Mouse (Mus musculus) heart, postnatal 0 days (tissue): ENCODE results near the gene Tmc3. TPM values are rescaled to one million over a fixed set of nuclear protein-coding genes. Genes with fewer than 3 reads are reported as not detected.

Experiments
- ATAC-seq: fragments of 200-750 bp; cut with Nextera tagmentation; 2 replicates; pipeline ENCODE4 v1.8.0; 2017; ENCODE audit warnings: low read depth, moderate number of reproducible peaks, moderate library complexity; ENCODE audit not compliant: insufficient read depth
- DNase-seq: peaks from one replicate; pipeline ENCODE4 v3.0.0-alpha.2; 2016; ENCODE audit warnings: low spot score
- H3K27ac ChIP-seq: fragments of 300-500 bp; sonication (generic); 2 replicates; pipeline ENCODE4 v1.5.1; 2014; ENCODE audit warnings: low read depth, mild to moderate bottlenecking
- H3K27me3 ChIP-seq: fragments of 300-500 bp; sonication (generic); 2 replicates; pipeline ENCODE4 v1.6.1; 2014; ENCODE audit warnings: low read length, mixed read lengths; ENCODE audit not compliant: control insufficient read depth, insufficient read depth
- H3K36me3 ChIP-seq: fragments of 300-500 bp; sonication (generic); replicated peaks from 2 replicates; pipeline ENCODE4 v1.6.1; 2014; ENCODE audit warnings: low read length, mixed read lengths; ENCODE audit not compliant: control insufficient read depth, insufficient read depth
- H3K4me1 ChIP-seq: fragments of 300-500 bp; sonication (generic); 2 replicates; pipeline ENCODE4 v1.6.1; 2014; ENCODE audit warnings: antibody characterized with exemption; ENCODE audit not compliant: control insufficient read depth, insufficient read depth
- H3K4me2 ChIP-seq: fragments of 300-500 bp; sonication (generic); 2 replicates; pipeline ENCODE4 v1.6.1; 2014; ENCODE audit warnings: low read depth, mild to moderate bottlenecking, low read length, moderate library complexity
- H3K4me3 ChIP-seq: fragments of 300-500 bp; sonication (generic); 2 replicates; pipeline ENCODE4 v1.5.1; 2014; ENCODE audit warnings: low read depth, low read length
- H3K9ac ChIP-seq: fragments of 300-500 bp; sonication (generic); replicated peaks from 2 replicates; pipeline ENCODE4 v1.6.1; 2014; ENCODE audit warnings: low read depth, low read length, mixed read lengths
- H3K9me3 ChIP-seq: fragments of 300-500 bp; sonication (generic); replicated peaks from 2 replicates; pipeline ENCODE4 v1.6.1; 2016; ENCODE audit warnings: low read length; ENCODE audit not compliant: control insufficient read depth
- CTCF ChIP-seq: IDR thresholded peaks from 2 replicates; pipeline ENCODE4 v1.5.1; 2016; ENCODE audit warnings: antibody characterized with exemption, control low read depth, low read depth
- EP300 ChIP-seq: IDR thresholded peaks from 2 replicates; pipeline ENCODE4 v1.6.1; 2016; ENCODE audit warnings: antibody characterized with exemption, low read depth
- WGBS: fragments of 180-500 bp; shearing (Covaris S2); extraction: QIAGEN DNeasy Blood & Tissue Kit; methylation state at CpG from one replicate; pipeline ENCODE4 v1.1.7; 2014; 5-methylcytosine and 5-hydroxymethylcytosine counted together
- polyA plus RNA-seq: library from polyadenylated mRNA; unstranded; fragments of >200 nt; fragmentation: Nextera tagmentation; extraction: Ambion mirVana; gene quantifications from 2 replicates; pipeline ENCODE4 v1.2.1, GENCODE M21; 2015
- total RNA-seq: library from RNA; depleted of rRNA; stranded (reverse); fragments of >200 nt; gene quantifications from 2 replicates; pipeline ENCODE4 v1.2.3, GENCODE M21; 2014; ENCODE audit warnings: low replicate concordance

The Tmc3 gene
- total and polyA plus RNA-seq, 2 experiments from 2014 or later, result 0.23 to 0.38 TPM

GRCm38 (mm10) chr7:83627369-83627768 lies 42.6 kb downstream of the Tmc3 start:
- H3K27ac ChIP-seq, result no peak overlapping the region
- no peak for ATAC-seq
- no peaks in the 10 kb centered on the region for H3K9me3 ChIP-seq
- WGBS, result 85% methylated on average over 4 of the region's 4 CpGs
- H3K9ac ChIP-seq, result no peak overlapping the region
- no peak overlapping the region for H3K4me2 ChIP-seq
- H3K36me3 ChIP-seq, result no peaks in the 10 kb centered on the region
- DNase-seq, result no peak
- no peak overlapping the region for H3K4me3 ChIP-seq
- H3K27me3 ChIP-seq, result no peaks in the 10 kb centered on the region
- TF ChIP-seq EP300 (no peak), CTCF (no peak)
- H3K4me1 ChIP-seq, result peaks cover 8% of the 10 kb centered on the region; the same call in 1 of the 2 replicates

GRCm38 (mm10) chr7:83631073-83631827 lies 46.5 kb downstream of the Tmc3 start:
- no peaks in the 10 kb centered on the region for H3K27me3 ChIP-seq
- peak overlapping the region; percentile 68 for H3K9ac ChIP-seq
- peak overlapping the region; percentile 83 for H3K4me2 ChIP-seq
- H3K27ac ChIP-seq, result peak overlapping the region; percentile 59
- 6% methylated on average over 11 of the region's 11 CpGs for WGBS
- peaks cover 10% of the 10 kb centered on the region for H3K36me3 ChIP-seq
- DNase-seq (no peak), ATAC-seq (no peak)
- TF ChIP-seq EP300 (no peak), CTCF (0 out of 2 replicates have a peak, but pooled peaks have one; percentile 3)
- peak overlapping the region; percentile 73 for H3K4me3 ChIP-seq
- peaks cover 21% of the 10 kb centered on the region for H3K4me1 ChIP-seq
- no peaks in the 10 kb centered on the region for H3K9me3 ChIP-seq

DNA sequence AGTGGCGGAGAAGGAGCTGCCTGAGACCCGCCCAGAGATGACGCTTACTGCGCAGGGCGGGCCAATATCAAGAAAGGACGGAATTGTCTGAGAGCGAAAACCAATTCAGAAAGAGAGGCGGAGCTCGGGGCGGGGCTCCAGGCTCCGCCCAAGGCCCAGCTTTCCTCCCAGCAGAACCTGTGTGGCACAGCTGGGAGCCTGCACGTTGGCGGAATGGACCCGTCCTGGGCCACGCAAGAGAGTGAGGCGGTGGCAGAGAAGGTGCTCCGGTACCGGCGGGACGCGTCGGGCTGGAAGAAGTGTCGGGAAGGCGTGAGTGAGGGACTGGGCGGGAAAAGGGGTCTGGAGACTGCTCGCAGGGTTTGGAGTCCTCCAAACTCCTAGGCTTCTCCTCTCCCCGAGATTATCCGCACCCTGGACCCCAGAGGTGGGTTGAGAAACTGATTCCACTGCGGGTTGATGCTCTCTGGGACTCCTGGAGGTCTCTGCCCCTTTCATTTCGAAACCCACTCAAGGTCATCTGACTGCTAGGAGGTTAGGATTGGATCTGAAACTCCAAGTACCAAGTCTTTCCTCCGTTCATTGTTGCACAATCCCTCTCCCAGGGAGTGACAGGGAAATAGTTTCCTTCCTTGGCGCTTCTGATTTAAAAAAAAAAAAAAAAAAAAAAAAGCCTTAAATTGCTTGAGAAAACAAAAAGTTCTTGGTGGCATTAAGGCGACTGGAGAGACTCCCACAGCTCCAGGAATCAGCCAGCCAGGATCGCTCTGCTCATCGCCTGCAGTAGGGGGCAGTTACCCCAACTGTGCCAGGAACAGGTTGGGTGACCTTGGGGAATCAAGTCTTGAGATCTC lies 47.3 kb downstream of the Tmc3 start, which contains the start of gene Stard5:
Gene Stard5 (plus strand): TSS at position 132 of the 854 bp plus-strand sequence.
- H3K4me2 ChIP-seq, result peak within 1 kb of the TSS; percentile 83
- no peaks in the 10 kb centered on the region for H3K9me3 ChIP-seq
- no peak for TF ChIP-seq EP300
- 0 out of 2 replicates have a peak, but pooled peaks have one; percentile 8 for TF ChIP-seq CTCF
- peaks cover 21% of the 10 kb centered on the region for H3K4me1 ChIP-seq
- peak within 1 kb of the TSS; percentile 68 for H3K9ac ChIP-seq
- ATAC-seq (peak; percentile 98), DNase-seq (peak; percentile 96)
- WGBS, result under 1% methylated on average over 35 of the region's 35 CpGs
- H3K27me3 ChIP-seq, result no peaks in the 10 kb centered on the region
- peaks cover 18% of the 10 kb centered on the region for H3K36me3 ChIP-seq
- peak within 1 kb of the TSS; percentile 66 for H3K27ac ChIP-seq
- peak within 1 kb of the TSS; percentile 73 for H3K4me3 ChIP-seq

DNA sequence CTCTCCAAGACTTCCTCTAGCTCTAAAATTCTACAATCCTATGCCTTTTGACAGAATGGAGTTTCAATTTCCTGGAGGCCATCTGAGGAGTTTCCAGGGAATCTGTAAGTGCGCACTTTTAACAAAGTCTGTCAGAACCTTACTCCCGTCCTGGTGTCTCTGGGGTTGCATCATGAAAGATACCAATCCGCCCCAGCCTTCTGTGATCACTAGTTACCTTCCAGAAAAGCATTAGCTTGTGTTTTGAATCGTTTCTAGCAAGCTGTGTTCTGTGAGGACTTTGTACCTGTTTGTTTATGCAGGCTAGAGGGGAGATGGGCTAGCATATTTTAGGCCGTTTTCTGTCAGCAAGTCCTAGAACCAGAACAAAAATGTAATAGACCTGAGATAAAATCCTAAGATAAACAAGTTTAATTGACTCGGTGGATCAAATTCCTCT lies 48.0 kb downstream of the Tmc3 start:
- H3K9me3 ChIP-seq, result no peaks in the 10 kb centered on the region
- peaks cover 25% of the 10 kb centered on the region for H3K36me3 ChIP-seq
- peak overlapping the region; percentile 66 for H3K27ac ChIP-seq
- DNase-seq, result no peak
- TF ChIP-seq EP300 (no peak), CTCF (no peak)
- ATAC-seq, result no peak
- peak overlapping the region; percentile 83 for H3K4me2 ChIP-seq
- H3K27me3 ChIP-seq, result no peaks in the 10 kb centered on the region
- peak overlapping the region; percentile 68; the same call in 1 of the 2 replicates for H3K9ac ChIP-seq
- 20% methylated on average over 6 of the region's 6 CpGs for WGBS
- peak overlapping the region; percentile 73 for H3K4me3 ChIP-seq
- peaks cover 21% of the 10 kb centered on the region for H3K4me1 ChIP-seq

GRCm38 (mm10) chr7:83633856-83634255 lies 49.1 kb downstream of the Tmc3 start:
- Histone ChIP-seq H3K27ac (no peak overlapping the region), H3K4me1 (peaks cover 21% of the 10 kb centered on the region), H3K36me3 (peaks cover 35% of the 10 kb centered on the region), H3K4me2 (no peak overlapping the region; the same call in 1 of the 2 replicates), H3K9ac (no peak overlapping the region), H3K9me3 (no peaks in the 10 kb centered on the region), H3K27me3 (no peaks in the 10 kb centered on the region), H3K4me3 (no peak overlapping the region)
- TF ChIP-seq CTCF (no peak), EP300 (no peak)
- DNase-seq (no peak), ATAC-seq (no peak)
- 83% methylated on average over 6 of the region's 6 CpGs for WGBS
